Mouse (Mus musculus) limb, embryonic 12.5 days (tissue): Measurements from ENCODE around the gene Fmnl3. TPM values are rescaled to one million over a fixed set of nuclear protein-coding genes. Genes with fewer than 3 reads are reported as not detected.
A peak's percentile ranks its signal among the peaks of the same experiment; 100 is the strongest.

Experiments
- ATAC-seq: fragments of 200-750 bp; cut with Nextera tagmentation; 2 replicates; pipeline ENCODE4 v1.8.0; 2017; ENCODE audit warnings: low read depth, moderate TSS enrichment; ENCODE audit not compliant: insufficient number of reproducible peaks, insufficient read depth, low FRiP score, low TSS enrichment
- H3K27ac ChIP-seq: fragments of 300-500 bp; sonication (generic); 2 replicates; pipeline ENCODE4 v1.5.1; 2016; ENCODE audit warnings: mild to moderate bottlenecking, moderate library complexity
- H3K27me3 ChIP-seq: fragments of 300-500 bp; sonication (generic); 2 replicates; pipeline ENCODE4 v1.6.1; 2016; ENCODE audit warnings: mild to moderate bottlenecking, moderate library complexity
- H3K36me3 ChIP-seq: fragments of 300-500 bp; sonication (generic); 2 replicates; pipeline ENCODE4 v1.6.1; 2016; ENCODE audit warnings: mild to moderate bottlenecking, moderate library complexity
- H3K4me1 ChIP-seq: fragments of 300-500 bp; sonication (generic); replicated peaks from 2 replicates; pipeline ENCODE4 v1.6.1; 2016
- H3K4me2 ChIP-seq: fragments of 300-500 bp; sonication (generic); 2 replicates; pipeline ENCODE4 v1.6.1; 2016; ENCODE audit warnings: mild to moderate bottlenecking, moderate library complexity
- H3K4me3 ChIP-seq: fragments of 300-500 bp; sonication (generic); replicated peaks from 2 replicates; pipeline ENCODE4 v1.5.1; 2016; ENCODE audit warnings: mild to moderate bottlenecking
- H3K9ac ChIP-seq: fragments of 300-500 bp; sonication (generic); replicated peaks from 2 replicates; pipeline ENCODE4 v1.6.1; 2016; ENCODE audit warnings: mild to moderate bottlenecking, moderate library complexity
- H3K9me3 ChIP-seq: fragments of 300-500 bp; sonication (generic); 2 replicates; pipeline ENCODE4 v1.6.1; 2016; ENCODE audit warnings: mild to moderate bottlenecking, moderate library complexity
- WGBS: fragments of 180-500 bp; shearing (Covaris S2); methylation state at CpG from one replicate; pipeline ENCODE4 v1.1.7; 2016; 5-methylcytosine and 5-hydroxymethylcytosine counted together
- polyA plus RNA-seq: library from polyadenylated mRNA; unstranded; fragments of >200 nt; fragmentation: Nextera tagmentation; extraction: Ambion mirVana; gene quantifications from 2 replicates; pipeline ENCODE4 v1.2.1, GENCODE M21; 2016

Gene Fmnl3
- polyA plus RNA-seq, 1 experiment from 2014 or later, result 33.6 TPM

DNA sequence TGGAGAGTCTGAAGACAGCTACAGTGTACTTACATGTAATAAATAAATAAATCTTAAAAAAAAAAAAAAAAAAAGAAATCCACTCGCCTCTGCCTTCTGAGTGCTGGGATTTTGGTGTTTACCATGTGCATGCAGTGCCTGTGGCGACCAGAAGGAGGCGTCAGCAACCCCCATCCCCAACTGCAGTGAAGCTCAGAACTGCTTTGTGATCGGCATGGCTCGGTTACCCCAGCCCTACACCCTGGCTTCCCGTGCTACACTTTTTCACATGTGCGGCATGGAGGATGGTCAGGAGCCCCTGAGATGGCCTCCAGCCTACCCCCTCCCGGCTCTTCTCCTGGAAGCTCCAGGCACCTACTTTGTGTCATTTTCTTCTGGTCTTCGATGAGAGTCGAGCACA lies 86.8 kb downstream of the Fmnl3 start:
- Histone ChIP-seq H3K36me3 (no peaks in the 10 kb centered on the region), H3K4me2 (no peak overlapping the region), H3K4me1 (peaks cover 4% of the 10 kb centered on the region; the same call in 1 of the 2 replicates), H3K9ac (no peak overlapping the region), H3K27me3 (peaks cover 5% of the 10 kb centered on the region), H3K9me3 (no peaks in the 10 kb centered on the region), H3K27ac (no peak overlapping the region), H3K4me3 (no peak overlapping the region)
- WGBS, result 64% methylated on average over 10 of the region's 10 CpGs
- no peak for ATAC-seq

GRCm38 (mm10) chr15:99278271-99278670 lies 92.0 kb downstream of the Fmnl3 start:
- ATAC-seq, result no peak
- Histone ChIP-seq H3K9ac (no peak overlapping the region), H3K9me3 (no peaks in the 10 kb centered on the region), H3K4me3 (no peak overlapping the region), H3K36me3 (no peaks in the 10 kb centered on the region), H3K27me3 (peaks cover 8% of the 10 kb centered on the region), H3K4me1 (peaks cover 4% of the 10 kb centered on the region; the same call in 1 of the 2 replicates), H3K27ac (peak overlapping the region; percentile 3; the same call in 1 of the 2 replicates), H3K4me2 (no peak overlapping the region)
- WGBS, result 78% methylated on average over 7 of the region's 7 CpGs

GRCm38 (mm10) chr15:99276095-99276494 lies 94.2 kb downstream of the Fmnl3 start:
- Histone ChIP-seq H3K27me3 (peaks cover 8% of the 10 kb centered on the region), H3K9ac (no peak overlapping the region), H3K36me3 (no peaks in the 10 kb centered on the region), H3K4me1 (peaks cover 11% of the 10 kb centered on the region; the same call in 1 of the 2 replicates), H3K9me3 (no peaks in the 10 kb centered on the region), H3K4me2 (no peak overlapping the region), H3K27ac (no peak overlapping the region), H3K4me3 (no peak overlapping the region)
- 78% methylated on average over 8 of the region's 8 CpGs for WGBS
- no peak for ATAC-seq

Other genes with a start within 250 kb of the Fmnl3 start
- 78.7 and 79.2 TPM in 2 replicates for gene Spats2, start 244.6 kb downstream of the Fmnl3 start, polyA plus RNA-seq
- gene Kcnh3, start 145.6 kb downstream of the Fmnl3 start, polyA plus RNA-seq, result 0.13 and 0.24 TPM in 2 replicates
- gene Mcrs1, start 118.5 kb downstream of the Fmnl3 start, polyA plus RNA-seq, result 154 and 158 TPM in 2 replicates
- gene Prpf40b, start 75.4 kb downstream of the Fmnl3 start, polyA plus RNA-seq, result 74.6 TPM in 2 replicates
- gene Fam186b, start 74.6 kb downstream of the Fmnl3 start, polyA plus RNA-seq, result not detected in 2 replicates
- gene Tmbim6, start 22.4 kb upstream of the Fmnl3 start, polyA plus RNA-seq, result 240 and 252 TPM in 2 replicates
- gene Nckap5l, start 87.3 kb upstream of the Fmnl3 start, polyA plus RNA-seq, result 13.6 and 14.6 TPM in 2 replicates
- gene Bcdin3d, start 104.2 kb upstream of the Fmnl3 start, polyA plus RNA-seq, result 18.6 and 20.2 TPM in 2 replicates
- gene Faim2, start 157.7 kb upstream of the Fmnl3 start, polyA plus RNA-seq, result 0.20 and 0.24 TPM in 2 replicates
- not detected in 2 replicates for gene Aqp2, start 208.6 kb upstream of the Fmnl3 start, polyA plus RNA-seq
- gene Aqp5, start 220.3 kb upstream of the Fmnl3 start, polyA plus RNA-seq, result not detected in 2 replicates
- not detected in 2 replicates for gene Aqp6, start 230.9 kb upstream of the Fmnl3 start, polyA plus RNA-seq